Mouse (Mus musculus): ENCODE data around the gene Irf2. TPM values are rescaled to one million over a fixed set of nuclear protein-coding genes. Genes with fewer than 3 reads are reported as not detected.

Gene Irf2
- polyA plus RNA-seq, 1 experiment, result 29.9 TPM

DNA sequence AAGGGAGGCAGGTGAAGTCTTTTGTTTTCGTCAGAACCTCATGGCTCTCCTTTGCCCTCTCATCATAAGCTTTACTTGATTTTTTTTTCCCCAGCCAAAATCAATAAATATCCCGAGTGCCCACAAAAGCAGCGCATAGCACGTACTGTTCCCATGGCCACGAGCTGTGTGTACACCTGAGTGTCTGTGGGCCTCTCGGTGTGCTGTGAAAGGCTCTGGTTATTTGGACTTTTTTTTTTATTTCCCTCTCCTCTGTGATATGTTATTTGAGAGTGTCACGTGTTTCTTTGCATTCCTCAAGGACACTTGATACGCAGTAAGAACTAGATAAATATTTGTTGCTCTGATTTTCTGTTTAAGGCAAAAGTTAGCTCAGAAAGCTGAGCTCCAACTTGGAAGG lies 11.0 kb downstream of the Irf2 start:
- no peak for TF ChIP-seq GATA1 (IDR thresholded peaks at IDR 0.05; ENCODE audit: borderline replicate concordance, low read length)
- no peak for TF ChIP-seq FLI1 (IDR thresholded peaks at IDR 0.05; ENCODE audit: low read length)
- Histone ChIP-seq H3K4me1 (peaks cover 71% of the 10 kb centered on the region), H3K4me3 (replicated peaks) (no peak overlapping the region), H3K27me3 (replicated peaks) (no peaks in the 10 kb centered on the region), H3K9me3 (no peaks in the 10 kb centered on the region), H3K36me3 (replicated peaks; ENCODE audit: low read length) (peaks cover 69% of the 10 kb centered on the region)

DNA sequence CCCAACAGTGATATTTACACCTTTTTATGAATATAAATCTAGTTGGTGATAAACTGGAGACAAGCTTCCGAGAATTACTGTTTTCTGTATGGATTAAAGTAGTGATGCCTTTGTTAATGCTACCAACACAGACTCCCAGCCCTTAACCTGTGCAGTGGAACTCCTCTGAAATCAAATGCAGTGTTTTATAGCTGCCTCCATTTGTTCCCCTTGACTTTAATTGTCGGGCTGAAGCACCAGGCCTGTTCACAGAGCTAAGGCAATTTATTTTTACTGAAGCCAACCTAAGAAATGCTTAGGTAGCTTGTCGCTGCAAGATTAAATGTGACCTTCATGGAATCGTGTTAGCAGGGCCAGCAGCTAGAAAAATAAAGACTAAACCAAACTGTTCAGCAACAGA lies 11.6 kb downstream of the Irf2 start:
- TF ChIP-seq GATA1 (IDR thresholded peaks at IDR 0.05; ENCODE audit: borderline replicate concordance, low read length) (no peak), FLI1 (IDR thresholded peaks at IDR 0.05; ENCODE audit: low read length) (no peak)
- H3K27me3 ChIP-seq (replicated peaks), result no peaks in the 10 kb centered on the region
- H3K9me3 ChIP-seq, result no peaks in the 10 kb centered on the region
- peaks cover 70% of the 10 kb centered on the region for H3K4me1 ChIP-seq
- H3K36me3 ChIP-seq (replicated peaks; ENCODE audit: low read length), result peaks cover 71% of the 10 kb centered on the region
- no peak overlapping the region for H3K4me3 ChIP-seq (replicated peaks)

DNA sequence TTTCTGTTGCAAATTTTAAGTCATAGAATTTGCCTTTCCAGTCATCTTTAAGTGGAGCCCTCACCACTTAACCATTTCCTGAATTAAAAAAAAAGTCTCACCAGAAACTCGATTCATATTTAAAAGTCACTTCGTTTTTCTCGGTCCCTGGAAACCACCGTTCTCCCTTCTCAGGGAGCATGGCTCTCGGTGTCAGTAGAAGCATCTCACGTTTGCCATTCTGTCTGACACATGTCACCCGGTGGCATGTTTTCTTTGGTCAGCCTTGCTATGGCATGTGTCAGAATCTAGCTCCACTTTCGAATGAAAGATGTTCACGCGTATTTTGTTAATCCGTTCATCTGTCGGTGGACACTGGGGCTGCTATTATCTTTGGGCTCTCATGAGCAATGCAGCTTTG lies 13.5 kb downstream of the Irf2 start:
- Histone ChIP-seq H3K36me3 (replicated peaks; ENCODE audit: low read length) (peaks cover 73% of the 10 kb centered on the region), H3K4me3 (replicated peaks) (no peak overlapping the region), H3K4me1 (peaks cover 70% of the 10 kb centered on the region), H3K27me3 (replicated peaks) (no peaks in the 10 kb centered on the region), H3K9me3 (no peaks in the 10 kb centered on the region)
- TF ChIP-seq GATA1 (IDR thresholded peaks at IDR 0.05; ENCODE audit: borderline replicate concordance, low read length), result no peak
- no peak for TF ChIP-seq FLI1 (IDR thresholded peaks at IDR 0.05; ENCODE audit: low read length)

DNA sequence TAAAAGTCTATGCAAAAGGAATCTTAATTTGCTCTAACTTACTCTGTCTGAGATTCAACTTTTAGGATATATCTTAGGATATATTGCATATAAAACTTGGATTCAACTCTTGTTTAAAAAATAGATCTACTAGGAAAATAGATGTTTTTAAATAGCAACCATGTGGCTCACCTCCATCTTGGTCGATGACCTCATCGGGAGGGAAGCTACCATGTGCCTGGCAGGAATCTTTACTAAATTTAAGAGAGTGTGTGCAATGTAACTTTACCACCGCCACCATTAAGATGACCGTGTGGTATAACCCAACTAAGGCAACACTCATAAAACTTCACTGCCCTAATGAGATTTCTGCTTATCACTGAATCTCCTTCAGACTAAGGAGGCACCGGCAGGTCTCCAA lies 14.8 kb downstream of the Irf2 start:
- no peak overlapping the region for H3K4me3 ChIP-seq (replicated peaks)
- peaks cover 72% of the 10 kb centered on the region for H3K4me1 ChIP-seq
- H3K9me3 ChIP-seq, result no peaks in the 10 kb centered on the region
- H3K36me3 ChIP-seq (replicated peaks; ENCODE audit: low read length), result peaks cover 72% of the 10 kb centered on the region
- TF ChIP-seq FLI1 (IDR thresholded peaks at IDR 0.05; ENCODE audit: low read length) (no peak), GATA1 (IDR thresholded peaks at IDR 0.05; ENCODE audit: borderline replicate concordance, low read length) (no peak)
- H3K27me3 ChIP-seq (replicated peaks), result no peaks in the 10 kb centered on the region

DNA sequence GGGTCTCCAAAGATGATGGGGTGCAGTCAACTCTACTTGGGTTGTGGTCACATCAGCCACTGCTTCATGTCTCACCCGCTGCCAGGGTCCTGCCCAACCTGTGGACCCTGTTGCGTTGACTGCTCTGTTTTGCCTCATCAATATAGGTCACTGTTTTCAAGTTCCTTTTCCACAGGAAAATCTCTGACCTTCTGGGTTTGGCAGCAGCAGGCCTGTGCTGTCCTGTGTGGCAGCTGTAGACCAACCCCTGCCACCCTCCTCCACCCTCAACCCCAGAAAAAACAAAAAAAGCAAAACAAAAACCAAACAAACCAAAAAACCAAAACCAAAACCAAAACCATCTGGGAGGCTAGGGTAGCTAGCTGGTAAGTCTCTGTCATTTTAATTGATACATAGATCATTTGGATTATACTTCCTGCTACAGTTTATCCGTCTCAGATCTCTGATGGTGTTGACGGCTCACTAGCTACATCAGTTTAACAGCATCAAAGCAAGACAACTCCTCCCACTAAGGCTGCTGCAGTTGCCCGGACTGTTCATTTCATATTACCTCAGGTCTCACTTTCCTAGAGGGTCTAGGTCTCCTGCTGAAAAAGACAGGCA lies 16.3 kb downstream of the Irf2 start:
- no peaks in the 10 kb centered on the region for H3K27me3 ChIP-seq (replicated peaks)
- peaks cover 72% of the 10 kb centered on the region for H3K36me3 ChIP-seq (replicated peaks; ENCODE audit: low read length)
- H3K9me3 ChIP-seq, result no peaks in the 10 kb centered on the region
- H3K4me3 ChIP-seq (replicated peaks), result no peak overlapping the region
- TF ChIP-seq GATA1 (IDR thresholded peaks at IDR 0.05; ENCODE audit: borderline replicate concordance, low read length), result no peak
- peaks cover 80% of the 10 kb centered on the region for H3K4me1 ChIP-seq

- TF ChIP-seq GATA1 (IDR thresholded peaks at IDR 0.05; ENCODE audit: borderline replicate concordance, low read length) (no peak), FLI1 (IDR thresholded peaks at IDR 0.05; ENCODE audit: low read length) (no peak)
- Histone ChIP-seq H3K4me3 (replicated peaks) (no peak overlapping the region), H3K4me1 (peaks cover 82% of the 10 kb centered on the region), H3K36me3 (replicated peaks; ENCODE audit: low read length) (peaks cover 79% of the 10 kb centered on the region), H3K9me3 (no peaks in the 10 kb centered on the region), H3K27me3 (replicated peaks) (no peaks in the 10 kb centered on the region)
Measured at GRCm38 (mm10) chr8:46757613-46758012, 18.1 kb downstream of the Irf2 start.

GRCm38 (mm10) chr8:46758131-46758530 lies 18.6 kb downstream of the Irf2 start:
- no peaks in the 10 kb centered on the region for H3K9me3 ChIP-seq
- H3K4me3 ChIP-seq (replicated peaks), result peak overlapping the region; percentile 64
- H3K27me3 ChIP-seq (replicated peaks), result no peaks in the 10 kb centered on the region
- peaks cover 82% of the 10 kb centered on the region for H3K4me1 ChIP-seq
- H3K36me3 ChIP-seq (replicated peaks; ENCODE audit: low read length), result peaks cover 82% of the 10 kb centered on the region
- no peak for TF ChIP-seq GATA1 (IDR thresholded peaks at IDR 0.05; ENCODE audit: borderline replicate concordance, low read length)
- no peak for TF ChIP-seq FLI1 (IDR thresholded peaks at IDR 0.05; ENCODE audit: low read length)

- H3K9me3 ChIP-seq, result no peaks in the 10 kb centered on the region
- no peaks in the 10 kb centered on the region for H3K27me3 ChIP-seq (replicated peaks)
- no peak for TF ChIP-seq GATA1 (IDR thresholded peaks at IDR 0.05; ENCODE audit: borderline replicate concordance, low read length)
- TF ChIP-seq FLI1 (IDR thresholded peaks at IDR 0.05; ENCODE audit: low read length), result no peak
- no peak overlapping the region for H3K4me3 ChIP-seq (replicated peaks)
- peaks cover 82% of the 10 kb centered on the region for H3K4me1 ChIP-seq
- H3K36me3 ChIP-seq (replicated peaks; ENCODE audit: low read length), result peaks cover 81% of the 10 kb centered on the region
Measured at GRCm38 (mm10) chr8:46758676-46759075, 19.1 kb downstream of the Irf2 start.

GRCm38 (mm10) chr8:46759562-46759961 lies 20.0 kb downstream of the Irf2 start:
- Histone ChIP-seq H3K4me3 (replicated peaks) (peak overlapping the region; percentile 14), H3K4me1 (peaks cover 83% of the 10 kb centered on the region), H3K27me3 (replicated peaks) (no peaks in the 10 kb centered on the region), H3K36me3 (replicated peaks; ENCODE audit: low read length) (peaks cover 79% of the 10 kb centered on the region), H3K9me3 (no peaks in the 10 kb centered on the region)
- TF ChIP-seq FLI1 (IDR thresholded peaks at IDR 0.05; ENCODE audit: low read length) (no peak), GATA1 (IDR thresholded peaks at IDR 0.05; ENCODE audit: borderline replicate concordance, low read length) (no peak)

DNA sequence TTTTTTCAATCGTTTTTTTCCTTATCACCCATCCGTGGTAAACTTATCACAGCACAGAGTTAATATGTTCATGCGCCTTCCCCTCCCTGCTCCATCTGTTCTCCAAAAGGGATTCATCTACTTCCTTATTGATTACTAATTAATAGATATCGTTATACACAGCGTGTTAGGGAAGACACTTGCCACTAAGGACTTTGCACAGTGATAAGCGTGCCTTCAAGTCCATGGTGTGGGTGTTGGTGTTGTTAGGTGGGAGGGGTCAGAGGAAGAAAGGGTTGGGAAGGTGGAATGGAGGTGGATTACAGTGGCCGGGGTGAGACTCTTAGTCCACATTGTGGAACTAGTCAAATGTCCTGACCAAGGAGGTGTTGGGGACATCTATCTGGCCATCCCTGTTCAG lies 21.2 kb downstream of the Irf2 start:
- Histone ChIP-seq H3K27me3 (replicated peaks) (no peaks in the 10 kb centered on the region), H3K9me3 (no peaks in the 10 kb centered on the region), H3K4me3 (replicated peaks) (no peak overlapping the region), H3K36me3 (replicated peaks; ENCODE audit: low read length) (peaks cover 84% of the 10 kb centered on the region), H3K4me1 (peaks cover 90% of the 10 kb centered on the region)
- TF ChIP-seq GATA1 (IDR thresholded peaks at IDR 0.05; ENCODE audit: borderline replicate concordance, low read length), result no peak
- TF ChIP-seq FLI1 (IDR thresholded peaks at IDR 0.05; ENCODE audit: low read length), result no peak

GRCm38 (mm10) chr8:46761454-46761853 lies 21.9 kb downstream of the Irf2 start:
- no peaks in the 10 kb centered on the region for H3K27me3 ChIP-seq (replicated peaks)
- H3K4me1 ChIP-seq, result peaks cover 91% of the 10 kb centered on the region
- H3K9me3 ChIP-seq, result no peaks in the 10 kb centered on the region
- no peak overlapping the region for H3K4me3 ChIP-seq (replicated peaks)
- TF ChIP-seq FLI1 (IDR thresholded peaks at IDR 0.05; ENCODE audit: low read length) (no peak), GATA1 (IDR thresholded peaks at IDR 0.05; ENCODE audit: borderline replicate concordance, low read length) (no peak)
- peaks cover 83% of the 10 kb centered on the region for H3K36me3 ChIP-seq (replicated peaks; ENCODE audit: low read length)
